Mouse (Mus musculus): ENCODE results near the gene Cask.

- TF ChIP-seq CTCF (IDR thresholded peaks at IDR 0.05; ENCODE audit: extremely low read depth, insufficient read length, insufficient replicate concordance, low read depth, low read length) (no peak), POLR2A (IDR thresholded peaks at IDR 0.05; ENCODE audit: low read depth, low read length) (no peak)
These were observed 182.3 kb downstream of the Cask start for GRCm38 (mm10) chrX:13668867-13669266.
